ENCODE assay signal across 8 mouse cellular contexts in genomic region chr19:56547456-56548229, GRCm38 (mm10). TPM values are rescaled to one million over a fixed set of nuclear protein-coding genes. Genes with fewer than 3 reads are reported as not detected.
DNase-seq lines count a peak whose midpoint lies in the region; ATAC-seq and TF ChIP-seq lines count a peak whose summit lies in the region.

TSS of gene Dclre1a (minus strand) at chr19:56548222.

- H3K36me3 ChIP-seq in embryonic facial prominence, embryonic 15.5 days: peaks cover 27% of the 10 kb centered on the region
- peaks cover 38% of the 10 kb centered on the region for H3K36me3 ChIP-seq in heart, embryonic 13.5 days
- 0 out of 2 replicates have a peak, but pooled peaks cover 6% of the 10 kb centered on the region for H3K36me3 ChIP-seq in kidney, postnatal 0 days (ENCODE audit: insufficient read depth, low read length)
- peaks cover 36% of the 10 kb centered on the region for H3K36me3 ChIP-seq in liver, embryonic 13.5 days
- peaks cover 13% of the 10 kb centered on the region for H3K36me3 ChIP-seq in myocyte (ENCODE audit: control insufficient read depth, insufficient read depth)
- H3K36me3 ChIP-seq in stomach, embryonic 16.5 days (ENCODE audit: control insufficient read depth, insufficient read depth, low read length): peaks cover 7% of the 10 kb centered on the region; the same call in 1 of the 2 replicates

- H3K27me3 ChIP-seq in embryonic facial prominence, embryonic 15.5 days: no peaks in the 10 kb centered on the region
- no peaks in the 10 kb centered on the region for H3K27me3 ChIP-seq in heart, embryonic 13.5 days (replicated peaks)
- H3K27me3 ChIP-seq in kidney, postnatal 0 days (ENCODE audit: insufficient read depth, low read length): no peaks in the 10 kb centered on the region
- H3K27me3 ChIP-seq in liver, embryonic 13.5 days: no peaks in the 10 kb centered on the region
- H3K27me3 ChIP-seq in myocyte (ENCODE audit: control insufficient read depth, insufficient read depth, insufficient read length): no peaks in the 10 kb centered on the region
- no peaks in the 10 kb centered on the region for H3K27me3 ChIP-seq in stomach, embryonic 16.5 days (ENCODE audit: control insufficient read depth, insufficient read depth, low read length)

- H3K4me3 ChIP-seq in embryonic facial prominence, embryonic 15.5 days (replicated peaks): peak within 1 kb of the TSS; percentile 61
- peak within 1 kb of the TSS; percentile 81 for H3K4me3 ChIP-seq in heart, embryonic 13.5 days
- H3K4me3 ChIP-seq in kidney, postnatal 0 days (replicated peaks; ENCODE audit: low read depth, low read length): peak within 1 kb of the TSS; percentile 81
- peak within 1 kb of the TSS; percentile 97 for H3K4me3 ChIP-seq in liver, embryonic 13.5 days (replicated peaks)
- peak within 1 kb of the TSS; percentile 91 for H3K4me3 ChIP-seq in myocyte
- peak within 1 kb of the TSS; percentile 91 for H3K4me3 ChIP-seq in stomach, embryonic 16.5 days (replicated peaks; ENCODE audit: low read length)

- H3K4me2 ChIP-seq in embryonic facial prominence, embryonic 15.5 days (replicated peaks): peak within 1 kb of the TSS; percentile 82
- H3K4me2 ChIP-seq in heart, embryonic 13.5 days: peak within 1 kb of the TSS; percentile 86
- peak within 1 kb of the TSS; percentile 67 for H3K4me2 ChIP-seq in kidney, postnatal 0 days (ENCODE audit: low read length)
- peak within 1 kb of the TSS; percentile 85 for H3K4me2 ChIP-seq in liver, embryonic 13.5 days
- H3K4me2 ChIP-seq in myocyte (ENCODE audit: low read depth): peak within 1 kb of the TSS; percentile 94
- H3K4me2 ChIP-seq in stomach, embryonic 16.5 days (ENCODE audit: low read depth, low read length): peak within 1 kb of the TSS; percentile 60

- peak; percentile 39; the same call in 1 of the 2 replicates for TF ChIP-seq CTCF in kidney, postnatal 0 days (IDR thresholded peaks at IDR 0.05; ENCODE audit: low read depth)

- ATAC-seq in embryonic facial prominence, embryonic 15.5 days (ENCODE audit: insufficient number of reproducible peaks, low FRiP score, low TSS enrichment, low read depth): peak; percentile 71; the same call in 1 of the 2 replicates
- ATAC-seq in heart, embryonic 13.5 days (ENCODE audit: extremely low read depth, insufficient number of reproducible peaks, low FRiP score, low TSS enrichment): no peak
- 0 out of 2 replicates have a peak, but pooled peaks have one; percentile 40 for ATAC-seq in kidney, postnatal 0 days (replicated peaks; ENCODE audit: low FRiP score, low read depth)
- peak; percentile 35; the same call in 1 of the 2 replicates for ATAC-seq in liver, embryonic 13.5 days (ENCODE audit: low read depth)
- peak; percentile 13 for ATAC-seq in stomach, embryonic 16.5 days (ENCODE audit: insufficient read depth, low FRiP score)

- H3ac ChIP-seq in myocyte (ENCODE audit: control insufficient read depth, insufficient read length): peak within 1 kb of the TSS; percentile 98

- H3K27ac ChIP-seq in embryonic facial prominence, embryonic 15.5 days (replicated peaks): peak within 1 kb of the TSS; percentile 94
- peak within 1 kb of the TSS; percentile 94 for H3K27ac ChIP-seq in heart, embryonic 13.5 days (replicated peaks)
- peak within 1 kb of the TSS; percentile 95 for H3K27ac ChIP-seq in kidney, postnatal 0 days
- peak within 1 kb of the TSS; percentile 96 for H3K27ac ChIP-seq in liver, embryonic 13.5 days
- H3K27ac ChIP-seq in stomach, embryonic 16.5 days (ENCODE audit: low read length): peak within 1 kb of the TSS; percentile 95

- H3K9ac ChIP-seq in embryonic facial prominence, embryonic 15.5 days: peak within 1 kb of the TSS; percentile 67
- H3K9ac ChIP-seq in heart, embryonic 13.5 days: peak within 1 kb of the TSS; percentile 95
- H3K9ac ChIP-seq in kidney, postnatal 0 days (ENCODE audit: low read depth, low read length): peak within 1 kb of the TSS; percentile 91
- H3K9ac ChIP-seq in liver, embryonic 13.5 days: peak within 1 kb of the TSS; percentile 97
- peak within 1 kb of the TSS; percentile 89 for H3K9ac ChIP-seq in stomach, embryonic 16.5 days (ENCODE audit: low read length)

- H3K9me3 ChIP-seq in embryonic facial prominence, embryonic 15.5 days (replicated peaks): no peaks in the 10 kb centered on the region
- H3K9me3 ChIP-seq in heart, embryonic 13.5 days: no peaks in the 10 kb centered on the region
- H3K9me3 ChIP-seq in kidney, postnatal 0 days (replicated peaks; ENCODE audit: low read length): no peaks in the 10 kb centered on the region
- no peaks in the 10 kb centered on the region for H3K9me3 ChIP-seq in liver, embryonic 13.5 days (replicated peaks)
- H3K9me3 ChIP-seq in stomach, embryonic 16.5 days (replicated peaks; ENCODE audit: control insufficient read depth, low read length): no peaks in the 10 kb centered on the region

- WGBS in embryonic facial prominence, embryonic 15.5 days: 8% methylated on average over 20 of the region's 20 CpGs
- 6% methylated on average over 20 of the region's 20 CpGs for WGBS in heart, embryonic 13.5 days
- 6% methylated on average over 20 of the region's 20 CpGs for WGBS in kidney, postnatal 0 days
- WGBS in liver, embryonic 13.5 days (ENCODE audit: insufficient replicate concordance): 5% methylated on average over 20 of the region's 20 CpGs
- WGBS in stomach, embryonic 16.5 days: 7% methylated on average over 20 of the region's 20 CpGs

- peak; percentile 88 for DNase-seq in A20 (ENCODE audit: low read depth, low spot score)
- peak; percentile 73 to 84 for DNase-seq in adrenal gland, postnatal 36 days
- peak; percentile 77 for DNase-seq in kidney, postnatal 0 days (ENCODE audit: low spot score)
- peak; percentile 56 for DNase-seq in liver, embryonic 13.5 days

- peaks cover 36% of the 10 kb centered on the region for H3K79me2 ChIP-seq in myocyte (ENCODE audit: control insufficient read depth, insufficient read depth)

- TF ChIP-seq POLR2A in myocyte (IDR thresholded peaks at IDR 0.05; ENCODE audit: insufficient read length, low read depth): peak; percentile 77

- H3K4me1 ChIP-seq in embryonic facial prominence, embryonic 15.5 days: peaks cover 16% of the 10 kb centered on the region
- peaks cover 27% of the 10 kb centered on the region for H3K4me1 ChIP-seq in heart, embryonic 13.5 days
- H3K4me1 ChIP-seq in kidney, postnatal 0 days (replicated peaks; ENCODE audit: insufficient read depth, low read length): peaks cover 4% of the 10 kb centered on the region
- peaks cover 57% of the 10 kb centered on the region for H3K4me1 ChIP-seq in liver, embryonic 13.5 days (replicated peaks)
- H3K4me1 ChIP-seq in stomach, embryonic 16.5 days (ENCODE audit: control insufficient read depth, insufficient read depth, low read length): peaks cover 6% of the 10 kb centered on the region; the same call in 1 of the 2 replicates

TF ChIP-seq in myocyte, 11 proteins besides CTCF, POLR2A, EP300 and RAD21:
- TF ChIP-seq POLR2AphosphoS2 (IDR thresholded peaks at IDR 0.05; ENCODE audit: insufficient read length, low read depth) (peak; percentile 70), TCF12 (IDR thresholded peaks at IDR 0.05; ENCODE audit: insufficient read depth, poor library complexity, severe bottlenecking) (no peak), SRF (IDR thresholded peaks at IDR 0.05; ENCODE audit: control insufficient read depth, insufficient read length, low read depth) (no peak), CEBPB (IDR thresholded peaks at IDR 0.05; ENCODE audit: insufficient read depth, poor library complexity, severe bottlenecking) (no peak), MYOG (IDR thresholded peaks at IDR 0.05; ENCODE audit: control insufficient read depth in 1 of 3, insufficient read depth in 1 of 3, insufficient read length in 2 of 3, low read depth in 2 of 3) (peak; percentile 25 to 90 (median 84)), REST (IDR thresholded peaks at IDR 0.05; ENCODE audit: insufficient read depth, insufficient read length) (no peak), E2F4 (IDR thresholded peaks at IDR 0.05; ENCODE audit: insufficient read depth) (no peak), MYOD1 (IDR thresholded peaks at IDR 0.05; ENCODE audit: control insufficient read depth in 1 of 3, insufficient read length in 2 of 3, low read depth in 2 of 3) (peak in 2 of 3 experiments; percentile 77 to 86), TCF3 (IDR thresholded peaks at IDR 0.05; ENCODE audit: insufficient read length, low read depth) (peak; percentile 44), USF1 (IDR thresholded peaks at IDR 0.05; ENCODE audit: low read depth) (no peak), MAX (IDR thresholded peaks at IDR 0.05; ENCODE audit: low read depth) (no peak)

RNA-seq across cellular contexts. Expression of gene Dclre1a, which starts in this region (rescaled TPM):
- total RNA-seq in adrenal gland, postnatal 36 days (2021): 10 to 100 TPM; 10.2 to 12.0 TPM
- 15.8 and 17.7 TPM in 2 replicates for polyA plus RNA-seq in embryonic facial prominence, embryonic 15.5 days (2015; fragmentation: Nextera tagmentation; extraction: Ambion mirVana)
- 11.2 and 12.1 TPM in 2 replicates for polyA plus RNA-seq in heart, embryonic 13.5 days (2015; fragmentation: Nextera tagmentation; extraction: Ambion mirVana)
- polyA plus RNA-seq in kidney, postnatal 0 days (2015; fragmentation: Nextera tagmentation; extraction: Ambion mirVana): 17.1 and 18.3 TPM in 2 replicates
- 19.2 and 21.5 TPM in 2 replicates for polyA plus RNA-seq in liver, embryonic 13.5 days (2015; fragmentation: Nextera tagmentation; extraction: Ambion mirVana)
- polyA plus RNA-seq in myocyte (2012; fragmentation: generic; extraction: Trizol): 3.3 TPM
- 20.6 TPM in 2 replicates for polyA plus RNA-seq in stomach, embryonic 16.5 days (2015; fragmentation: Nextera tagmentation; extraction: Ambion mirVana)
